Mouse (Mus musculus) CH12.LX (cell line): ENCODE results near the gene Gm20388. TPM values are rescaled to one million over a fixed set of nuclear protein-coding genes. Genes with fewer than 3 reads are reported as not detected.

Experiments
- DNase-seq: peaks from one replicate; pipeline ENCODE4 v3.0.0-alpha.2; 2013; ENCODE audit errors: extremely low read depth
- H3K27ac ChIP-seq: 2 replicates; pipeline ENCODE4 v1.5.1; 2012; ENCODE audit warnings: low read depth, mild to moderate bottlenecking, control low read depth, moderate library complexity; ENCODE audit not compliant: insufficient read depth
- H3K27me3 ChIP-seq: replicated peaks from 2 replicates; pipeline ENCODE3; 2012; ENCODE audit warnings: inconsistent platforms
- H3K36me3 ChIP-seq, 2 experiments: replicated peaks in 1 of 2; 2 replicates each; pipeline versions ENCODE3 to v1.6.1; 2012; ENCODE audit warnings: inconsistent platforms in 1 of 2, low read length in 1 of 2, mild to moderate bottlenecking in 1 of 2, mixed read lengths in 1 of 2, moderate library complexity in 1 of 2; ENCODE audit not compliant: control insufficient read depth in 1 of 2, insufficient read depth in 1 of 2
- H3K4me1 ChIP-seq, 2 experiments: 2 replicates each; pipeline ENCODE4 v1.6.1; 2012; ENCODE audit warnings: inconsistent platforms in 1 of 2, moderate library complexity in 1 of 2; ENCODE audit not compliant: insufficient read depth in 2 of 2, control insufficient read depth in 1 of 2
- H3K4me2 ChIP-seq: 2 replicates; pipeline ENCODE4 v1.6.1; 2012; ENCODE audit warnings: low read depth, mild to moderate bottlenecking, control low read depth; ENCODE audit not compliant: poor library complexity, insufficient read depth, severe bottlenecking
- H3K4me3 ChIP-seq, 3 experiments: fragments of 150-350 bp in 1 of 3; sonication (generic) in 1 of 3; replicated peaks in 1 of 3; 2 replicates each; pipeline versions ENCODE3 to v1.5.1; 2011 to 2012; ENCODE audit warnings: low read depth in 2 of 3, low read length in 2 of 3, mild to moderate bottlenecking in 2 of 3, moderate library complexity in 2 of 3, control low read depth in 1 of 3, improper control_type of control experiment in 1 of 3, inconsistent platforms in 1 of 3, mixed read lengths in 1 of 3; ENCODE audit not compliant: poor library complexity in 1 of 3
- H3K79me2 ChIP-seq: replicated peaks from 2 replicates; pipeline ENCODE4 v1.6.1; 2012; ENCODE audit warnings: mild to moderate bottlenecking, moderate library complexity; ENCODE audit not compliant: control insufficient read depth, poor library complexity, insufficient read depth, severe bottlenecking; ENCODE audit errors: extremely low read depth
- H3K9ac ChIP-seq: 2 replicates; pipeline ENCODE4 v1.6.1; 2012; ENCODE audit warnings: low read depth, mild to moderate bottlenecking, control low read depth, moderate library complexity; ENCODE audit not compliant: insufficient read depth
- H3K9me3 ChIP-seq: replicated peaks from 2 replicates; pipeline ENCODE3; 2012; ENCODE audit warnings: low read length, inconsistent platforms, mixed read lengths
- BHLHE40 ChIP-seq: IDR thresholded peaks from 2 replicates; pipeline ENCODE4 v1.6.1; 2011; ENCODE audit warnings: mild to moderate bottlenecking, low read depth, low read length, improper control_type of control experiment
- CHD1 ChIP-seq: IDR thresholded peaks from 2 replicates; pipeline ENCODE4 v1.6.1; 2012; ENCODE audit warnings: low read depth, low read length, improper control_type of control experiment, inconsistent platforms
- E2F4 ChIP-seq: IDR thresholded peaks from 2 replicates; pipeline ENCODE4 v1.6.1; 2011; ENCODE audit warnings: low read depth, low read length, improper control_type of control experiment; ENCODE audit not compliant: insufficient replicate concordance
- EP300 ChIP-seq: IDR thresholded peaks from 2 replicates; pipeline ENCODE4 v1.6.1; 2011; ENCODE audit warnings: low read length, improper control_type of control experiment
- MAX ChIP-seq: IDR thresholded peaks from 2 replicates; pipeline ENCODE4 v1.6.1; 2011; ENCODE audit warnings: low read length, improper control_type of control experiment
- MAZ ChIP-seq: IDR thresholded peaks from 2 replicates; pipeline ENCODE4 v1.6.1; 2012; ENCODE audit warnings: low read depth, mild to moderate bottlenecking, inconsistent platforms, low read length, improper control_type of control experiment, moderate library complexity
- MYC ChIP-seq: IDR thresholded peaks from 2 replicates; pipeline ENCODE4 v1.6.1; 2011; ENCODE audit warnings: low read depth, mild to moderate bottlenecking, improper control_type of control experiment, low read length
- NRF1 ChIP-seq: IDR thresholded peaks from 2 replicates; pipeline ENCODE4 v1.6.1; 2014; ENCODE audit warnings: low read depth, mild to moderate bottlenecking, inconsistent platforms, low read length, improper control_type of control experiment, moderate library complexity
- POLR2A ChIP-seq: IDR thresholded peaks from 2 replicates; pipeline ENCODE4 v1.6.1; 2011; ENCODE audit warnings: low read depth, mild to moderate bottlenecking, improper control_type of control experiment, low read length
- RAD21 ChIP-seq: IDR thresholded peaks from 2 replicates; pipeline ENCODE4 v1.6.1; 2011; ENCODE audit warnings: low read depth, mild to moderate bottlenecking, low read length, improper control_type of control experiment, moderate library complexity
- SIN3A ChIP-seq: IDR thresholded peaks from 2 replicates; pipeline ENCODE4 v1.6.1; 2012; ENCODE audit warnings: low read length, improper control_type of control experiment, inconsistent platforms
- SMC3 ChIP-seq: IDR thresholded peaks from 2 replicates; pipeline ENCODE4 v1.6.1; 2011; ENCODE audit warnings: low read depth, low read length, improper control_type of control experiment
- TBP ChIP-seq: conservative IDR thresholded peaks from 2 replicates; pipeline ENCODE4 v1.6.1; 2011; ENCODE audit warnings: low read depth, low read length, improper control_type of control experiment
- TCF12 ChIP-seq: IDR thresholded peaks from 2 replicates; pipeline ENCODE4 v1.6.1; 2014; ENCODE audit warnings: low read depth, mild to moderate bottlenecking, inconsistent platforms, low read length, improper control_type of control experiment
- UBTF ChIP-seq: IDR thresholded peaks from 2 replicates; pipeline ENCODE4 v1.6.1; 2012; ENCODE audit warnings: low read depth, mild to moderate bottlenecking, inconsistent platforms, low read length, improper control_type of control experiment, moderate library complexity
- USF2 ChIP-seq: conservative IDR thresholded peaks from 2 replicates; pipeline ENCODE4 v1.6.1; 2011; ENCODE audit warnings: low read depth, low read length, improper control_type of control experiment
- ZC3H11A ChIP-seq: IDR thresholded peaks from 2 replicates; pipeline ENCODE4 v1.6.1; 2012; ENCODE audit warnings: low read depth, mild to moderate bottlenecking, inconsistent platforms, low read length, improper control_type of control experiment
- ZNF384 ChIP-seq: IDR thresholded peaks from 2 replicates; pipeline ENCODE4 v1.6.1; 2012; ENCODE audit warnings: low read depth, low read length, improper control_type of control experiment, inconsistent platforms
- dilution Hi-C: fragments of 300-500 bp; cut with MboI; formaldehyde crosslinking; loops from 2 replicates; pipeline ENCODE4 v1.14.3; 2020; ENCODE audit warnings: low sequenced_read_pairs; ENCODE audit not compliant: extremely low pct_unique_long_range_greater_than_20kb, extremely low pct_ligation_motif_present
- in situ Hi-C: fragments of 300-500 bp; cut with MboI; formaldehyde crosslinking; loops from 3 replicates; pipeline ENCODE4 v1.14.3; 2019; ENCODE audit warnings: low sequenced_read_pairs, low pct_ligation_motif_present, low pct_unique_long_range_greater_than_20kb, mixed read lengths
- polyA plus RNA-seq: library from polyadenylated mRNA; unstranded; fragments of >175 nt; gene quantifications from 2 replicates; pipeline ENCODE4 v1.2.1, GENCODE M21; 2012; ENCODE audit warnings: low read depth; ENCODE audit not compliant: insufficient read length
- total RNA-seq, 2 experiments: library from RNA; depleted of rRNA; stranded (reverse); fragments of 300-350 nt in 1 of 2; fragments of >200 nt in 1 of 2; gene quantifications; 2 replicates each; pipeline ENCODE4 v1.2.3; 2012 to 2014

Gene Gm20388
- total and polyA plus RNA-seq, 3 experiments = 14.8 to 26.3 (median 22.2) TPM

DNA sequence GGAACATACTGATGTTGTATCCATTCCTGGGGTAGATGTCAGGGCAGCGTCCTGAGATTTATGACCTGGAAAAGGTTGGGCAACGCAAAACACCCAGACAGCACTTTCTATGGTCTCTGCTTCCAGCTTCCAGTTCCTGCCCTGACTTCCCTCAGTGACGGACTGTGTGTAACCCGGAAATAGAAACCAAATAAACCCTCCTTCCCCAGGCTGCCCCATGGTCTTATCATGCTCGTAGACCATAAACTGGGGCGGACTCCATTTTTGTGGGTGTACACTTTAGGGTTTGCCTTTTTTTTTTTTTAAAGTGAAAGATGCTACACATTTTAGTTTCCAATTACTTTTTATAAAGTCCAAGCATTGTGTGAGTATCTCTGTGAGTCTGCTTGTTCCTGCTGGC, 3754.9 kb downstream of the Gm20388 start:
- H3K27me3 ChIP-seq = peaks cover 16% of the 10 kb centered on the region
- no peak for DNase-seq
- no peak overlapping the region for H3K9ac ChIP-seq
- H3K4me1 ChIP-seq = peaks cover 2 to 15% of the 10 kb centered on the region in 2 experiments; a peak in 2 of 4 replicates
- no peak overlapping the region for H3K4me3 ChIP-seq
- dilution Hi-C loops (no loop called here), in situ Hi-C loops (no loop called here)
- no peak overlapping the region for H3K27ac ChIP-seq
- TF ChIP-seq ZC3H11A (no peak), NRF1 (no peak), POLR2A (no peak), ZNF384 (peak; percentile 15; the same call in 1 of the 2 replicates), CHD1 (no peak), MAZ (no peak), SIN3A (no peak)
- no peaks in the 10 kb centered on the region for H3K79me2 ChIP-seq
- no peaks in the 10 kb centered on the region for H3K9me3 ChIP-seq
- no peaks in the 10 kb centered on the region for H3K36me3 ChIP-seq
- no peak overlapping the region for H3K4me2 ChIP-seq

- DNase-seq = no peak
- Histone ChIP-seq H3K4me3 (no peak overlapping the region), H3K36me3 (no peaks in the 10 kb centered on the region), H3K4me1 (peaks cover 14 to 27% of the 10 kb centered on the region in 2 experiments), H3K79me2 (no peaks in the 10 kb centered on the region), H3K27me3 (peaks cover 25% of the 10 kb centered on the region), H3K4me2 (no peak overlapping the region), H3K27ac (no peak overlapping the region), H3K9me3 (no peaks in the 10 kb centered on the region), H3K9ac (no peak overlapping the region)
- in situ Hi-C loops = no loop called here
- no peak for TF ChIP-seq ZC3H11A
- TF ChIP-seq EP300 = no peak
- TF ChIP-seq USF2 = no peak
- no peak for TF ChIP-seq TBP
- no peak for TF ChIP-seq MAZ
- TF ChIP-seq UBTF = no peak
- no peak for TF ChIP-seq MYC
- dilution Hi-C loops = no loop called here
These were observed 3756.2 kb downstream of the Gm20388 start for GRCm38 (mm10) chr8:123666832-123667231.

DNA sequence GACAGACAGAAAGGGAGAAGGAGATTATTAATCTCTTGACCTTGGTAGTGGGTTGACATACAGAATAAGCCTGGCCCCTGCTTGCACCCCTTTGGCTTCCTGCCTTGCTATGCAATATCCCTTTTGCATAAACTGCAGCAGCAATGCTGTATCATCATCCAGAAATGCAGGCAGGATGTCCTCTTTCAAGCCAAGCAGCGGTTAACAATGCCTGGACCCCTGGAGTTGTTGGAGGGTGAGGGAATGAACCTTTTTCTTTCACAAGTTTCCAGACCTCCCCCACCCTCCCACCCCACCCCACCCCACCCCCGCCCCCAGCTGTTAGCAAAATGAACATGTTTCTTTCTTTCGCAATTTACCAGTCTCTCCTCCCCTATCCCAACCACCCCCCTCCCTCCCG, 3758.0 kb downstream of the Gm20388 start:
- no peak for TF ChIP-seq MAX
- TF ChIP-seq RAD21 = no peak
- no peak for TF ChIP-seq BHLHE40
- TF ChIP-seq TCF12 = no peak
- no peak for TF ChIP-seq E2F4
- TF ChIP-seq USF2 = no peak
- TF ChIP-seq SMC3 = no peak
- dilution Hi-C loops = no loop called here
- no peak overlapping the region for H3K4me2 ChIP-seq
- no peak overlapping the region for H3K4me3 ChIP-seq
- H3K9me3 ChIP-seq = no peaks in the 10 kb centered on the region
- peaks cover 21 to 41% of the 10 kb centered on the region in 2 experiments for H3K4me1 ChIP-seq
- no peak for DNase-seq
- in situ Hi-C loops = no loop called here
- H3K9ac ChIP-seq = no peak overlapping the region
- no peaks in the 10 kb centered on the region for H3K79me2 ChIP-seq
- H3K36me3 ChIP-seq = no peaks in the 10 kb centered on the region
- peaks cover 25% of the 10 kb centered on the region for H3K27me3 ChIP-seq
- no peak overlapping the region for H3K27ac ChIP-seq
